Mouse (Mus musculus) ES-E14 (cell line): ENCODE measurements at regions not wholly inside any gene's neighbourhood (a gene's known extent, or its start where the extent isn't known, plus 50 kb on each side); places are given as distances from the start of the nearest gene placed in this dataset.
A peak's percentile ranks its signal among the peaks of the same experiment; 100 is the strongest.

Experiments
- DNase-seq: peaks from one replicate; pipeline ENCODE4 v3.0.0-alpha.2; 2013; ENCODE audit warnings: low read depth, low spot score
- H3K27ac ChIP-seq: 2 replicates; pipeline ENCODE4 v1.5.1; 2012; ENCODE audit warnings: low read depth, mild to moderate bottlenecking, low read length, moderate library complexity, mixed read lengths; ENCODE audit not compliant: poor library complexity, insufficient read depth, severe bottlenecking
- H3K36me3 ChIP-seq: 2 replicates; pipeline ENCODE4 v1.6.1; 2012; ENCODE audit warnings: mild to moderate bottlenecking, low read length, moderate library complexity, mixed read lengths; ENCODE audit not compliant: control insufficient read depth, poor library complexity, insufficient read depth, severe bottlenecking
- H3K4me1 ChIP-seq, 2 experiments: fragments of 150-350 bp in 1 of 2; sonication (generic) in 1 of 2; 2 replicates each; pipeline ENCODE4 v1.6.1; 2012; ENCODE audit warnings: low read length in 2 of 2, mild to moderate bottlenecking in 1 of 2, mixed read lengths in 1 of 2; ENCODE audit not compliant: control insufficient read depth in 2 of 2, insufficient read depth in 2 of 2, poor library complexity in 1 of 2
- H3K4me3 ChIP-seq, 2 experiments: fragments of 150-350 bp in 1 of 2; sonication (generic) in 1 of 2; 2 replicates each; pipeline ENCODE4 v1.5.1; 2012; ENCODE audit warnings: low read length in 2 of 2, low read depth in 1 of 2, mild to moderate bottlenecking in 1 of 2, mixed read lengths in 1 of 2; ENCODE audit not compliant: insufficient read depth in 1 of 2, poor library complexity in 1 of 2, severe bottlenecking in 1 of 2
- H3K9ac ChIP-seq: 2 replicates; pipeline ENCODE4 v1.6.1; 2012; ENCODE audit warnings: low read depth, mild to moderate bottlenecking, low read length, mixed read lengths; ENCODE audit not compliant: poor library complexity, insufficient read depth, severe bottlenecking
- H3K9me3 ChIP-seq: fragments of 150-350 bp; sonication (generic); 2 replicates; pipeline ENCODE4 v1.6.1; 2012; ENCODE audit warnings: low read depth, mild to moderate bottlenecking, low read length; ENCODE audit not compliant: control insufficient read depth, insufficient read depth
- CHD2 ChIP-seq: IDR thresholded peaks from 2 replicates; pipeline ENCODE4 v1.6.1; 2014; ENCODE audit warnings: mild to moderate bottlenecking, low read depth, low read length, inconsistent platforms
- HCFC1 ChIP-seq: IDR thresholded peaks from 2 replicates; pipeline ENCODE4 v1.6.1; 2012; ENCODE audit warnings: low read length, inconsistent platforms, borderline replicate concordance; ENCODE audit not compliant: insufficient read depth
- MAFK ChIP-seq: IDR thresholded peaks from 2 replicates; pipeline ENCODE4 v1.6.1; 2014; ENCODE audit warnings: mild to moderate bottlenecking, low read depth, low read length, inconsistent platforms; ENCODE audit not compliant: insufficient read depth
- ZC3H11A ChIP-seq: IDR thresholded peaks from 2 replicates; pipeline ENCODE4 v1.6.1; 2012; ENCODE audit warnings: low read depth, mild to moderate bottlenecking, inconsistent platforms, low read length, borderline replicate concordance
- ZNF384 ChIP-seq: IDR thresholded peaks from 2 replicates; pipeline ENCODE4 v1.6.1; 2012; ENCODE audit warnings: low read depth, low read length, inconsistent platforms
- in situ Hi-C, 2 experiments: fragments of 600-800 bp; cut with MboI; formaldehyde crosslinking; loops; one replicate each; pipeline ENCODE4 v1.15.1; 2025; ENCODE audit warnings: low sequenced_read_pairs in 2 of 2, inconsistent platforms in 1 of 2; ENCODE audit not compliant: unreplicated experiment in 2 of 2

DNA sequence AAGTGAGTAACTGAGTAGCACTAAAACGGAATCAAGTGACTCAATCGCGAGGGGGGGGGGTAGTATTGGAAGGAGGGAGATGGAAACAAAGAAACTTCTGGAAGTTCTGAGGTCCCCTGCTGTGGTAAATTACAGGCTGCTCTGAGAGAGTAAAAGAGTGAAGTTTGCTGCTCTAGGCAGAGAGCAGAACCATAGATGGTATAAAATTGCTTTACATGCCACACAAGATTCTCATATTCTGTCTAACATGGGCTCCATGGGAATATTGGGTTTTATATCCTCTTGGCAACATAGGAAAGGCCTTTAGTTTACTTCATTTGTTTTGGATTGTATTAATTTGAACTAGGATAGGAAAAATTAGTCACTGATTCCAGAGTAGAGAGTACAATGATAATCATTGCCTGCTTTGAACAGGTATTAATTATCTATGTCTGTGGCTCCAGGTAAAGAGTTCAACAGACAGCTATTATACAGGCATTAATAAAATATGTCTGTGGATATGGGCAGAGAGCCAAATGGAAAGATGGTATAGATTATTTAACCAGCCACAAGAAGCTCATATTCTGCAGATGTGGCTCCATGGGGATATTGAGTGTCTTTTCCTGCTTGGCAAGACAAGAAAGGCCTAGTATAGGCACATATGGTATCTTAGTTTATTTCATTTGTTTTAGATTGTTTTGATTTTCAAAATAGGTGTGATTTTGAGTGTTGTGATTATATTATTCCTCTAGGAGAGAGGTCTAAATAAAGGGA is 729.7 kb upstream of the Large1 start:
- no peak for TF ChIP-seq ZC3H11A
- TF ChIP-seq ZNF384, result no peak
- TF ChIP-seq HCFC1, result no peak
- no peak for TF ChIP-seq MAFK
- no peak for TF ChIP-seq CHD2
- in situ Hi-C loops, result no loop called here
- Histone ChIP-seq H3K9ac (no peak overlapping the region), H3K36me3 (no peaks in the 10 kb centered on the region), H3K9me3 (no peaks in the 10 kb centered on the region), H3K4me1 (no peaks in the 10 kb centered on the region), H3K4me3 (no peak overlapping the region), H3K27ac (no peak overlapping the region)
- no peak for DNase-seq

DNA sequence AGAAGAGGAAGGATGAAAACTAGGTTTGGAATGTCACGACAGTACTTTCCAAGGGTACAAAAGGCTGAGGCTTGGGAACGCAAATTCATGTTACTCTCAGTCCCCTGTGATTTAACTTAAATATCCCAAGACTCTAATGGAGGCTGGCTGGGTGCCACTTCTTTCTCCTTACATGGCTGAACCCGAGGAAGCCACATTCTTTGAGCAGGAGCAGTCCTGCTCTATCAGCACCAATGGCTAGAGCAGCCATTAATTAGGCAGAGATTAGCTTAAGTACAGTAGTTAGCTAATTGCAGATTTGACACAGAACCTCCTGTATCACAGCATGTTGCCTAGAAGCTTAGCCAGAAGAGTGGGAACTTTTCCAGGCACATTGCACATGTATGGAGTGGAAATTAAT is 720.5 kb upstream of the Large1 start:
- Histone ChIP-seq H3K36me3 (no peaks in the 10 kb centered on the region), H3K4me3 (no peak overlapping the region), H3K9me3 (no peaks in the 10 kb centered on the region), H3K27ac (no peak overlapping the region), H3K4me1 (no peaks in the 10 kb centered on the region), H3K9ac (no peak overlapping the region)
- DNase-seq, result no peak
- TF ChIP-seq MAFK, result no peak
- no peak for TF ChIP-seq HCFC1
- TF ChIP-seq CHD2, result no peak
- no peak for TF ChIP-seq ZNF384
- TF ChIP-seq ZC3H11A, result no peak
- in situ Hi-C loops, result no loop called here

DNA sequence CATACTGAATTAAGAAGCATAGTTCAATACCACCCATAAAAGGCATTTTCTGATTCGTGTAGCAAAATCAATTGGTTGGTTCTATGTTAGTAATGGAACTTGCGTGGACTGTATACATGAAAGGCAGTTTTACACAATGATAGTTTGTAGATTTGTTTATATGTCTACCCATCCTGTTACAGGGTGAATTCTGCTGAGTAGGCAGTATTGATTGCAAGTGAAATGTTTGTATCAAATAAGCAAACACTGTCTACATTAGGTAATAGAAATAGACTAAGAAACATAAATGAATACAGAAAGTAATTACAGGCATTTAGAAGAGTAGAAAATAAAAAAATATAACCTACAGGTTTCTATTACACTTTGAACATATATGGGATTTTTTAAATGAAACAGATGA is 718.1 kb upstream of the Large1 start:
- H3K4me1 ChIP-seq, result no peaks in the 10 kb centered on the region
- no peak overlapping the region for H3K27ac ChIP-seq
- no peaks in the 10 kb centered on the region for H3K36me3 ChIP-seq
- in situ Hi-C loops, result no loop called here
- no peak for TF ChIP-seq ZNF384
- TF ChIP-seq MAFK, result peak; percentile 86
- no peak overlapping the region for H3K4me3 ChIP-seq
- DNase-seq, result no peak
- H3K9me3 ChIP-seq, result no peaks in the 10 kb centered on the region
- H3K9ac ChIP-seq, result no peak overlapping the region
